Mouse (Mus musculus) thymus, adult 18-20 months (tissue): Measurements from ENCODE around the gene Ddost.

Experiments
- DNase-seq, 2 experiments: peaks; one replicate each; pipeline ENCODE4 v3.0.0; 2022; ENCODE audit warnings: mixed read lengths in 2 of 2

Ddost gene

GRCm38 (mm10) chr4:138304340-138305104 is at the start of gene Ddost:
Gene Ddost (plus strand): TSS chr4:138304730.
- DNase-seq: peak; percentile 90 to 95

- no peak for DNase-seq
Observed at GRCm38 (mm10) chr4:138257116-138257687, 47.3 kb upstream of the Ddost start.

GRCm38 (mm10) chr4:138258663-138259062 is 45.9 kb upstream of the Ddost start:
- DNase-seq: no peak

GRCm38 (mm10) chr4:138259482-138259881 is 45.0 kb upstream of the Ddost start:
- no peak for DNase-seq

GRCm38 (mm10) chr4:138261843-138262681 is 42.5 kb upstream of the Ddost start:
- DNase-seq: peak; percentile 66 to 73

GRCm38 (mm10) chr4:138267869-138268268 is 36.7 kb upstream of the Ddost start:
- DNase-seq: no peak

- no peak for DNase-seq
Observed at GRCm38 (mm10) chr4:138272011-138272997, 32.2 kb upstream of the Ddost start.

GRCm38 (mm10) chr4:138278346-138278745 is 26.2 kb upstream of the Ddost start:
- DNase-seq: no peak

- DNase-seq: peak; percentile 19 to 57
Observed at GRCm38 (mm10) chr4:138282834-138283233, 21.7 kb upstream of the Ddost start.

- no peak for DNase-seq
Observed at GRCm38 (mm10) chr4:138286411-138286810, 18.1 kb upstream of the Ddost start.

- DNase-seq: no peak
Observed at GRCm38 (mm10) chr4:138288691-138289090, 15.8 kb upstream of the Ddost start.

GRCm38 (mm10) chr4:138292028-138292427 is 12.5 kb upstream of the Ddost start:
- DNase-seq: no peak

GRCm38 (mm10) chr4:138293261-138293948 is 11.1 kb upstream of the Ddost start:
- DNase-seq: no peak

- no peak for DNase-seq
Observed at GRCm38 (mm10) chr4:138293949-138294550, 10.5 kb upstream of the Ddost start.

GRCm38 (mm10) chr4:138301271-138301780 is 3.2 kb upstream of the Ddost start:
- DNase-seq: no peak

- DNase-seq: no peak
Observed at GRCm38 (mm10) chr4:138303011-138303410, 1.5 kb upstream of the Ddost start.

- DNase-seq: no peak
Observed at GRCm38 (mm10) chr4:138303742-138304141, 788 bp upstream of the Ddost start.

- no peak for DNase-seq
Observed at GRCm38 (mm10) chr4:138307025-138307424, 2.5 kb downstream of the Ddost start.

- no peak for DNase-seq
Observed at GRCm38 (mm10) chr4:138307739-138308138, 3.2 kb downstream of the Ddost start.

- DNase-seq: no peak
Observed at GRCm38 (mm10) chr4:138310311-138310910, 5.9 kb downstream of the Ddost start.

- no peak for DNase-seq
Observed at GRCm38 (mm10) chr4:138311595-138311994, 7.1 kb downstream of the Ddost start.
